Mouse (Mus musculus) Patski (cell line): Measurements from ENCODE around the gene Chn1. TPM values are rescaled to one million over a fixed set of nuclear protein-coding genes. Genes with fewer than 3 reads are reported as not detected.
A peak's percentile ranks its signal among the peaks of the same experiment; 100 is the strongest.
"Not testable (repeated sequence)": the region's sequence is repeated elsewhere in the genome, so short reads cannot be mapped to it uniquely, and the experiment has no call there.

Experiments used
- ATAC-seq: fragments of 100-300 bp; one replicate; pipeline ENCODE4 v1.8.0; 2021
- CTCF ChIA-PET: fragments of 350-600 bp; sonication (Branson Sonifier 250); formaldehyde crosslinking; loops from one replicate; lab custom pipeline; 2022; ENCODE audit warnings: inconsistent platforms; lab: Charles Lee
- POLR2A ChIA-PET: fragments of 350-600 bp; sonication (Branson Sonifier 250); formaldehyde crosslinking; loops from one replicate; lab custom pipeline; 2022; ENCODE audit warnings: antibody characterized with exemption, inconsistent platforms; lab: Charles Lee
- DNase-seq: peaks from one replicate; pipeline ENCODE4 v3.0.0-alpha.2; 2011; ENCODE audit warnings: low read depth, low spot score
- H3K27me3 ChIP-seq: fragments of 371-371 bp; one replicate; pipeline ENCODE4 v1.5.1; 2021
- CTCF ChIP-seq: fragments of 100-300 bp; IDR thresholded peaks from one replicate; pipeline ENCODE4 v1.5.1; 2021
- in situ Hi-C: fragments of 300-500 bp; cut with MboI; formaldehyde crosslinking; loops from 3 replicates; pipeline ENCODE4 v1.11.1; 2018; ENCODE audit warnings: low pct_unique_long_range_greater_than_20kb, mixed read lengths
- polyA plus RNA-seq: library from polyadenylated mRNA; unstranded; gene quantifications from one replicate; pipeline ENCODE4 v1.2.3, GENCODE M21; 2021

The Chn1 gene
- 14.5 TPM for polyA plus RNA-seq

DNA sequence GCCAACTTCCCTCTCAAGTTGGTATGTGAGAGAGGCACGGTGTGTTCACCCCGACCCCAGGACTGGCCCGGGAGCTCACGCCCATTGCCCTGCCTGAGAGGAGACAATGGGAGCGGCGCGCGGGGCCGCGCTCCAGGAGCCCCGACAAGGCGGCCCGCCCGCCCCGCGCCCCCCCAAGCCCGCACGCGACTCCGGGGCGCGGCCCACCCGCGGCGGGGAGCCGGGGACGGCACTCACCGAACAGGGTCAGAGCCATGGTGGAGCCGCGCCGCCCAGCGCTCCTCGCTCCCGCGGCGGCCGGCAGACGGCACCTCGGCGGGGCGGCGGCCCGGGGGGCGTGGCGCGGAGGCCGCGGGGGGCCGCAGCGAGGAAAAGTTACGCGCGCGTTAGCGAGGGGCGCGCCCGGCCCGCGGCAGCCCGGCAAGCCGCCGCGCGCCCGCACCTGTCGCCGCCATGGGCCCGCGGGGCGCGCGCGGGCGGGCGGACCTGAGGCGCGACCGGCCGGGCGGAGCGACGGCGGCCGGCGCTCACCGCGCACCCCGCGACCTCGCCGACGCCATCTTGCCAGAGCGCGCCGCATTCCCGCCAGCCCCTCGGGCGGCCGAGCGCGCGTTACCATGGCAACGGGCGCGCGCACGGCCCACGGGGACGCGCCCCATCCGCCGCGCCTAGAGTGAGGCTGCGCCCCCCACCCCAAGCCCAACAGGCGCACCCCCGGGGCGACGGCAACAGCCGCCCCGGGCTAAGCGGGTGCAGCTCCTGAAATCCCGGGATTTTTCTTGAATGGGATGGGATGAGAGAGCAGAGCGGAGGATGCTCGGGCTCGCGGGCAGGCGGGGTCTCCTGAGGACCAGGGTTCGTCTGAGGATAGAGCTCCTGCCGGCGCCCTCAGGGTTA, at the start of gene Chn1:
Gene Chn1 (minus strand): TSS at position 561 of the 897 bp plus-strand sequence.
- peaks cover 39% of the 10 kb centered on the region for H3K27me3 ChIP-seq
- POLR2A ChIA-PET: interaction anchor here (1.2 kb wide), 1 partner anchor 8 kb away, joined by 3 read pairs; no protein-coding TSS in a partner anchor
- in situ Hi-C loops: loop anchor here (25.0 kb wide), 1 partner anchor 887 kb away; the partner anchor contains the start of genes Evx2 and Hoxd13
- DNase-seq (no peak), ATAC-seq (peak; percentile 66)
- TF ChIP-seq CTCF: no peak
- CTCF ChIA-PET: no interaction called here

DNA sequence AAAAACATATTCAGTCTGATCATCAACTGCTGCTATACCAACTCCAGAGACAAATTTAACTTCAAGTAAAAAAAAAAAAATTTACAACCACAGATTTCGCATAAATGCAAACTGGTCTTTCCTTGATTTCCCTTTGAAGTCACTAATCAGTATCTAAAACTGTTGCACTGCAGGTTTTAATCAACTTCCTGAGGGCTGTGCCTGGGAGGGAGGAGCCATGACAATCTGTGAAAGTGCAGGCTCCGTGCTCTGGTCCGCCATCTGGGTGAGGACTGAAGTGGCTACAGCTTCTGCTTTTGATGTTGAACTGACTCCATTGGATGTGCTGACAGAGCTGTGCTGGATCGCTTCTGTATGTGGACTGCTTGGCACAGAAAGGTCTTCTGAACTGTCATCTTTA, 43.6 kb upstream of the Chn1 start:
- no peaks in the 10 kb centered on the region for H3K27me3 ChIP-seq
- DNase-seq: no peak
- ATAC-seq: no peak
- ChIA-PET POLR2A (interaction anchor here (0.9 kb wide), 1 partner anchor 42 kb away, joined by 3 read pairs; no protein-coding TSS in a partner anchor), CTCF (no interaction called here)
- in situ Hi-C loops: no loop called here
- no peak for TF ChIP-seq CTCF

DNA sequence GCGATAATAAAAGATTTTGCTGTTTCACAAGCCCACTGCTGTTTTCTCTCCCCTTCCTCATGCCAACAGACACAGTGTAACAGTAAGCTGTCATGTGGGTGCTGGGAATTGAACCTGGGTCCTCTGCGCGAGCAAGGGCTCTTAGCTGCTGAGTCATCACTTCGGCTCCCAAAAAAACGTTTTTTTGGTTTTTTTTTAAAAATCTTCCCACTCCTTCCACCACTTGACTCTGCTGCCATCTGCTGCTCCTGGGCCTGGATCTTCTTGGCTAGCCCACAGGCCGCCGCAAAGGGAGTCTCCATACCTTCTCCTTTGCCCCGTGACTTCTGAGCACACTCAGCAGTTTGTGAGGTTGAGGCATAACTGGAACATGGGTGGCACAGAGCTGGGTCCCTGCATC, 32.5 kb upstream of the Chn1 start:
- peaks cover 3% of the 10 kb centered on the region for H3K27me3 ChIP-seq
- ATAC-seq (no peak), DNase-seq (no peak)
- ChIA-PET CTCF (no interaction called here), POLR2A (no interaction called here)
- in situ Hi-C loops: no loop called here
- TF ChIP-seq CTCF: no peak

DNA sequence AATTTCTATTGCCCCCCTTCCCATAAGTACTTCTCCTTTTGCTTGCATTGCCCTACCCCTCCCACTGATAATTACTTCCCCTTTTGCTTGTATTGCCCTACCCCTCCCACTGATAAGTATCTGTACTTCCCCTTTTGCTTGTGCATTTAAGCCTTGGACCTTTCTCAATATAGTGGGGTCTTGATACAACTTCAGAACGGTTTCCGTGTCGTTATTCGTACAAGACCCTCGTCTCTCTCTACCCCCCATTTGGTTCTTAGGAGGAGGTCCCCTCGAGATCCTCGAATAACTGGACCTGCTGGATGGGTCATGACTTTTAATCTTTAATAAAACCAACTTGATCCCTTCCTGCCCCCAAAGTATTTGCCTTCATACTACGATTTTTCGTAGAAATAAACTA, 25.0 kb upstream of the Chn1 start:
- ATAC-seq, DNase-seq, in situ Hi-C loops, POLR2A ChIA-PET, CTCF ChIA-PET: not testable (repeated sequence)
- H3K27me3 ChIP-seq: peaks cover 19% of the 10 kb centered on the region

DNA sequence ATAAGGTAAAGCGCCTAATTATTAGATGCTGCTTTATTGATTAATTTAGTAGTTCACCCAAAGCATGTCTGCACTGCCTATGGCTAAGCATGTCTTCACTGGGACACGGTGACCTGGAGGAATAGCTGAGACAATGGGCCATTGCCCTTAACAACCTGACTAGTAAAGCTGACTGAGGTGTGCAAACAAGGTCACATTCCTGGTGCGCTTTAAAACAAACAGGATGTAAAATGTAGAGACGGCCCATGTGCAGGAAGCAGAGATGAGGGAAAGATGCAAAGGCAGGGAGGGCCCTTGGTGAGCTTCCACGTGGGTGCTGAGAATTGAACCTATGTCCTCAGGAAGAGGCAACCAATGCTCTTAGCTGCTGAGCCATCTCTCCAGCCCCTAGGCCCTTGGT, 23.6 kb upstream of the Chn1 start:
- H3K27me3 ChIP-seq: peaks cover 16% of the 10 kb centered on the region
- ATAC-seq (no peak), DNase-seq (no peak)
- in situ Hi-C loops: loop anchor here (25.0 kb wide), 1 partner anchor 864 kb away; the partner anchor contains the start of genes Evx2 and Hoxd13
- TF ChIP-seq CTCF: no peak
- ChIA-PET POLR2A (no interaction called here), CTCF (no interaction called here)

GRCm38 (mm10) chr2:73798136-73798535, 23.0 kb upstream of the Chn1 start:
- POLR2A ChIA-PET: no interaction called here
- ATAC-seq: no peak
- in situ Hi-C loops: loop anchor here (25.0 kb wide), 1 partner anchor 864 kb away; the partner anchor contains the start of genes Evx2 and Hoxd13
- CTCF ChIA-PET: no interaction called here
- TF ChIP-seq CTCF: no peak
- no peak for DNase-seq
- peaks cover 16% of the 10 kb centered on the region for H3K27me3 ChIP-seq

- in situ Hi-C loops: loop anchor here (25.0 kb wide), 1 partner anchor 870 kb away; the partner anchor contains the start of genes Evx2 and Hoxd13
- CTCF ChIA-PET: interaction anchor here (1.0 to 1.7 kb wide), 4 partner anchors 9 to 31 kb away, joined by 3 to 4 read pairs (median 3); no protein-coding TSS in a partner anchor
- no peak for TF ChIP-seq CTCF
- ATAC-seq (no peak), DNase-seq (no peak)
- POLR2A ChIA-PET: interaction anchor here (1.3 kb wide), 1 partner anchor 12 kb away, joined by 3 read pairs; no protein-coding TSS in a partner anchor
- H3K27me3 ChIP-seq: peaks cover 34% of the 10 kb centered on the region
Observed at GRCm38 (mm10) chr2:73791846-73792630, 16.9 kb upstream of the Chn1 start.

DNA sequence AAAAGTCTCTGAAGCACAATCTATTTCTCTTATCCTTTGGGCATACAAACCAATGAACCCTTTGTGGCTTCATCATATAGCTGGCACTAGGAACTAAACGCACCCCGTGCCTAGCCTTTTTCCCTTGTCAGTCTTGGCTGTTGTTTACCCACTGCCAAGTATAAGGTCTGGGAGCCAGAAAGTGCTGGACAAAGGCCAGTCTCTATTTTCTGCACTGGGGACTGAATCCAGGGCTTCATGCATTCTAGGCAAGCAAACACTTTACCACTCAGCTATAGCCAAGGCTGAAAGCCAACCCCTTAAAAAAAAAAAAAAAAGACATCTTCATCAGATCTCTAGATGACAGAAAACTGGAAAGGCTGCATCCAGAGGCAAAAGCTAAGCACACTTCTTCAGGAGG, 15.2 kb upstream of the Chn1 start:
- in situ Hi-C loops: loop anchor here (25.0 kb wide), 1 partner anchor 872 kb away; the partner anchor contains the start of genes Evx2 and Hoxd13
- ChIA-PET CTCF (interaction anchor here (1.3 kb wide), 1 partner anchor 23 kb away, joined by 3 read pairs; no protein-coding TSS in a partner anchor), POLR2A (no interaction called here)
- DNase-seq: no peak
- ATAC-seq: no peak
- peaks cover 29% of the 10 kb centered on the region for H3K27me3 ChIP-seq
- TF ChIP-seq CTCF: no peak

GRCm38 (mm10) chr2:73788395-73788794, 13.2 kb upstream of the Chn1 start:
- ChIA-PET POLR2A (no interaction called here), CTCF (no interaction called here)
- peaks cover 28% of the 10 kb centered on the region for H3K27me3 ChIP-seq
- TF ChIP-seq CTCF: no peak
- ATAC-seq (no peak), DNase-seq (no peak)
- in situ Hi-C loops: loop anchor here (25.0 kb wide), 1 partner anchor 874 kb away; the partner anchor contains the start of genes Evx2 and Hoxd13

- H3K27me3 ChIP-seq: peaks cover 33% of the 10 kb centered on the region
- DNase-seq: no peak
- CTCF ChIA-PET: interaction anchor here (0.9 kb wide), 1 partner anchor 10 kb away, joined by 3 read pairs; no protein-coding TSS in a partner anchor
- in situ Hi-C loops: loop anchor here (25.0 kb wide), 1 partner anchor 880 kb away; the partner anchor contains the start of genes Evx2 and Hoxd13
- no peak for ATAC-seq
- no peak for TF ChIP-seq CTCF
- POLR2A ChIA-PET: no interaction called here
Observed at GRCm38 (mm10) chr2:73782371-73782905, 7.3 kb upstream of the Chn1 start.
